7 mouse cellular contexts compared by ENCODE assay signal in the genomic region with DNA sequence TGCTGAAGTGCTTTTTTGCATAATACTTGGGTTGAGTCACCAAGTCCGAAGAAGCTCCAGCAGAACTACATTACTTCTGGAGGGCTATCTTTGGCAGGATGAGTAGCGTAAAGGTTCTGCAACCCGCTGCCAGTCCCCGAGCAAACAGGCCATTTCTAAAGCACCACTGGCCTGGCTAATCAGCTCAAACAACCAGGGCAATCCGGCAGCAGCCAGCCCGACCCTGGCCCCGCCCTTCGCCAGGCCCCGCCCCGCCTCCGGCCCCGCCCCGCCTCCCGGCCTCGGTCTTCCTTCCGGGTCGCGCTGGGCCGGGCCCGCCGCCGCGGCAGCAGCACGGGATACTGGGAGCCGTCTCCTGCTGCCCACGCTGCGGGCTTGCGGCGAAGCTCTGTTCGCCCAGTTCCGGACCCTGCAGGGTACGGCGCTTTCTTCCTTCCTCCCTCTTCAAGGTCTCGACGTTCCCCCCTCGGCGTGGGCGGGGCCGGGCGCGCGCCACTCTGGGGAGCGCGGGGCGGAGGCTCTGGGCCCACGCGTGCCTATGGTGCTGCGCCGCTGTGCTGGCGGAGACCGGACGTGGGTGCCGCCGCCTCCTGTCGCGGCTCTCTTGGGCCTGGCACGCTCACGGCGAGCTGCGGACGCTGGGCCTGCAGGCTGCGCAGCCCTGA. TPM values are rescaled to one million over a fixed set of nuclear protein-coding genes. Genes with fewer than 3 reads are reported as not detected.
DNase-seq lines count a peak whose midpoint lies in the region; ATAC-seq lines count a peak whose summit lies in the region.

A gene (plus strand): TSS at position 278 of the 665 bp plus-strand sequence.

- H3K9ac ChIP-seq in intestine, embryonic 15.5 days, result peak within 1 kb of the TSS; percentile 84

- WGBS in intestine, embryonic 15.5 days, result under 1% methylated on average over 61 of the region's 62 CpGs
- WGBS in midbrain, embryonic 10.5 days, result under 1% methylated on average over 62 of the region's 62 CpGs

- peak; percentile 99 for ATAC-seq in intestine, embryonic 15.5 days

- H3K4me3 ChIP-seq in intestine, embryonic 15.5 days (replicated peaks), result peak within 1 kb of the TSS; percentile 77
- peak within 1 kb of the TSS; percentile 87 for H3K4me3 ChIP-seq in midbrain, embryonic 10.5 days

- no peaks in the 10 kb centered on the region for H3K36me3 ChIP-seq in intestine, embryonic 15.5 days
- no peaks in the 10 kb centered on the region for H3K36me3 ChIP-seq in midbrain, embryonic 10.5 days

- peak within 1 kb of the TSS; percentile 94 for H3K27ac ChIP-seq in intestine, embryonic 15.5 days
- peak within 1 kb of the TSS; percentile 96 for H3K27ac ChIP-seq in midbrain, embryonic 10.5 days (replicated peaks)

- H3K9me3 ChIP-seq in intestine, embryonic 15.5 days, result no peaks in the 10 kb centered on the region
- H3K9me3 ChIP-seq in midbrain, embryonic 10.5 days (replicated peaks), result peaks cover 13% of the 10 kb centered on the region

- peak within 1 kb of the TSS; percentile 76 for H3K4me2 ChIP-seq in intestine, embryonic 15.5 days (replicated peaks)

- intact Hi-C loops in gastrocnemius, postnatal 36 days (cut with DNase I), result loop anchor here (10.0 kb wide), 1 partner anchor 213 kb away; no protein-coding TSS in a partner anchor
- intact Hi-C loops in left cerebral cortex, postnatal 25 days (cut with DNase I), result loop anchor here (5.0 kb wide), 1 partner anchor 120 kb away; no protein-coding TSS in a partner anchor

- DNase-seq in adrenal gland, adult 18-20 months (ENCODE audit: low spot score in 2 of 2), result peak; percentile 81 to 87
- peak; percentile 88 for DNase-seq in embryo, embryonic 11 days
- peak; percentile 71 to 80 for DNase-seq in gastrocnemius, postnatal 36 days
- peak; percentile 86 for DNase-seq in left cerebral cortex, postnatal 25 days (ENCODE audit: low spot score in 2 of 2)
- peak; percentile 91 for DNase-seq in midbrain, embryonic 10.5 days (ENCODE audit: low spot score)
- DNase-seq in right cerebral cortex, postnatal 4 days, result peak; percentile 78

- no peaks in the 10 kb centered on the region for H3K4me1 ChIP-seq in intestine, embryonic 15.5 days (replicated peaks)
- H3K4me1 ChIP-seq in midbrain, embryonic 10.5 days, result peaks cover 22% of the 10 kb centered on the region

- no peaks in the 10 kb centered on the region for H3K27me3 ChIP-seq in intestine, embryonic 15.5 days (replicated peaks)
- H3K27me3 ChIP-seq in midbrain, embryonic 10.5 days (ENCODE audit: low read depth, poor library complexity, severe bottlenecking), result no peaks in the 10 kb centered on the region

RNA-seq across cellular contexts. Expression of the gene that starts here (rescaled TPM):
- 10 to 100 TPM; 15.6 to 18.6 TPM for total RNA-seq in adrenal gland, adult 18-20 months (2021)
- total RNA-seq in gastrocnemius, postnatal 36 days (2021), result 10 to 100 TPM; 14.5 to 14.7 TPM
- polyA plus RNA-seq in intestine, embryonic 15.5 days (2015; fragmentation: Nextera tagmentation; extraction: Ambion mirVana), result 13.1 and 13.7 TPM in 2 replicates
- total RNA-seq in left cerebral cortex, postnatal 25 days (2021), result 10 to 100 TPM; 14.4 to 16.7 TPM
- 6.2 and 8.6 TPM in 2 replicates for polyA plus RNA-seq in midbrain, embryonic 10.5 days (2016; fragmentation: Nextera tagmentation; extraction: Ambion mirVana)

Comparison
In these comparisons a context has a peak if more than half of its experiments do, and no peak if none do; other contexts are left out.
1. Peak in every context shown above with its lines: DNase-seq, ATAC-seq, H3K4me3 ChIP-seq and H3K27ac ChIP-seq.